Mouse (Mus musculus): ENCODE results near the gene Prr14l. TPM values are rescaled to one million over a fixed set of nuclear protein-coding genes. Genes with fewer than 3 reads are reported as not detected.
"Not testable (repeated sequence)": the region's sequence is repeated elsewhere in the genome, so short reads cannot be mapped to it uniquely, and the experiment has no call there.

The Prr14l gene
- total RNA-seq (2021), result 10 to 100 TPM; 53.3 to 58.4 TPM
- long read RNA-seq, experiment 1, partial matches to known transcripts, result 3 of 8 reads
- long read RNA-seq, experiment 1, other reads (novel, unspliced or antisense), result 5 of 8 reads
- long read RNA-seq, experiment 2, partial matches to known transcripts, result 3 of 11 reads
- long read RNA-seq, experiment 2, other reads (novel, unspliced or antisense), result 8 of 11 reads

DNA sequence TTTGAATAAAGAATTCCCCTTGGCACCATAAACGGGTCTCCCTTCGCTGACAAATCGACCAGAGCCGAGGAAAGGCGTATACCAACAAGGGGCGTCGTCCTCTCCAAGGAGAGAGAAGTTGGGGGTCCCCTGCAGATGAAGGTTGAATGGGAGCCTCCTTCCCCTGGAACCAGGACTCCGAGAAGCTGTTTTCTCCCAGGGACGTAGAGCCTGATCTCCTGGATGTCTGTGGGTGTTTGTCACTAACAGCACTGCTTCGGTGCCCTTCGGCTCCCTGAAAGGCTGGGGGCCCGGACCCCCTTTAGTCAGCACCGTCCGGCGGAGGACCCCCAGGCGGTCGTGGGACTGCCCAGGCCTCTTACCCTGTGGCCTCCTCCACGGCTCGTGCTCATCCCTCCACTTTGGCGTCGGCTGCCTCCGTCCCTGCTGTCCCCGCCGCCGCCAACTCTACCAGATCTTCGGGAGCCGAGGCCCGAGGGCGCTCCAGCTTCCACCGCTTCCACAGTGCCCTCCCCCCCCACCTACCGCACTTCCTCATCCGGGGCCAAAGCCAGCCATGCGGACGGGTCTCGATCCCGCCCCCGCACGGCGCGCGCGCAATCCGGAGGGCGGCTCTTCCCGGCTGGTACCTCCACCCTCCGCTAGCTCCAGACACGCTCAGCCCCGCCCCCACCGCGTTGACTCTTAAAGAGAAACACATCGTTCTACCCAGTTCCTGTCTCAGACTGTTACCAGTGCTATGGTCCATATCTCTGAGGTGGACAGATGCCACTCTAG lies at the start of gene Prr14l:
Prr14l (minus strand) TSS at position 526 of the 777 bp plus-strand sequence.
- DNase-seq (ENCODE audit: low spot score in 2 of 2), result peak; percentile 99

DNA sequence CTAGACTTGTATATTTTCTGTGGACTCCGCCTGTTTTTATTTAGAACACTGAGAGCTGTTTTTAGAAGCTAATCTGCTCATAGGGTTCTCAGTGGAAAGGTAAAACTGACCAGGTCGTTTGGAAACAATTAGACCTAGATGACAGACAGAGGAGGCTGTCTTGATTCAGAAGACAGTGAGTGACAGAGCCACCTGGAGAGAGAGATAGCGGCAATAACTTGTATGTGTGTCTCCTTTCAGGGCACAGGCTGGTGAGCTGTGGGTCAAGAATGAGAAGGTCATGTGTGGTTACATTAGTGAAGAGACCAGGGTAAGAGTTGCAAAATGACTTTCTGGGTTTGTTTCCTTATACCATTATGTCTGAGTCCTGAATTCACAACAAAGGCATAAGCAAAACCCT lies 32.7 kb upstream of the Prr14l start:
- DNase-seq (ENCODE audit: low spot score in 2 of 2), result no peak

DNA sequence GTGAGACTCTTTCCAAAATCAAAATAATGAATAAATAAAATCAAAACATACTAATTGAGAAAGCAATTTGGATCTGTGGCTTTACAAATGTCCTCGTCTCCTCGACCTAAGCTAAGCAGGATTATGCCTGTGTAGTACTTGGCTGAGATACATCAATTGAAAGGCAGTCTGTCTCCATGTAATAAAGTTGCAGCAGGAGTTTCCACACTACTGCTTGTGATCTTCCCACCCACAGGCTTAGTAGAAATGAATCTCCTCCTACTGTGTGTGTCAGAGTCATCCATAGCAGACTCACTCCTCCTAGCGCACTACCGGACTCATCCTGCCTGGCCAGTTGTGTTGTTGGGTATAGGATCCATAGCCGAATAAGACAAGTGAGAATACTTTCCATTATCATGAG lies 18.3 kb upstream of the Prr14l start:
- no peak for DNase-seq (ENCODE audit: low spot score in 2 of 2)

DNA sequence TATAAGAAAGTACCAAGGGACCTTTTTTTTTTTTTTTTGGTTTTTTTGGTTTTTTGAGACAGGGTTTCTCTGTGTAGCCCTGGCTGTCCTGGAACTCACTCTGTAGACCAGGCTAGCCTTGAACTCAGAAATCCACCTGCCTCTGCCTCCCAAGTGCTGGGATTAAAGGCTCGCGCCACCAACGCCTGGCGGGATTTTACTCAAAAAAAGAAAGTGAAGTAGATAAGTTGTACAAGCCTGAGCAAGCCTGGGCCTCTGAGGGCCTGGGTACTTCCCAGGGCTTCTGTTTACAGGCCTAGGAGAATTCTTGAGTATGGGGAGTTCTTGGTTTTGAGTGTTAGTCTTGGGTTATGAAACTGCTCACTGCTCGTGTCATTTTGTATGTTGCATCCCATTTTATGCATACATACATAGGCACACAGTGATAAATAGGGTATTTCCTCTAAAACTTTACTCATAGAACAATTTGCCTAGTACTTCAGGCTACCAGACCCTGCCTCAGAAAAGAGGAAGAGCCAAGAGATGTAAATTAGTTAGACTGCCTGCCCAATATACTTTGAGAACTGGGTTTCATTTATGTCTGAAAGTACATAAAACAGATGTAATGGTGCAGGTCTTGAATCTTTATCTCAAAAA lies 15.5 kb upstream of the Prr14l start:
- no peak for DNase-seq (ENCODE audit: low spot score in 2 of 2)

DNA sequence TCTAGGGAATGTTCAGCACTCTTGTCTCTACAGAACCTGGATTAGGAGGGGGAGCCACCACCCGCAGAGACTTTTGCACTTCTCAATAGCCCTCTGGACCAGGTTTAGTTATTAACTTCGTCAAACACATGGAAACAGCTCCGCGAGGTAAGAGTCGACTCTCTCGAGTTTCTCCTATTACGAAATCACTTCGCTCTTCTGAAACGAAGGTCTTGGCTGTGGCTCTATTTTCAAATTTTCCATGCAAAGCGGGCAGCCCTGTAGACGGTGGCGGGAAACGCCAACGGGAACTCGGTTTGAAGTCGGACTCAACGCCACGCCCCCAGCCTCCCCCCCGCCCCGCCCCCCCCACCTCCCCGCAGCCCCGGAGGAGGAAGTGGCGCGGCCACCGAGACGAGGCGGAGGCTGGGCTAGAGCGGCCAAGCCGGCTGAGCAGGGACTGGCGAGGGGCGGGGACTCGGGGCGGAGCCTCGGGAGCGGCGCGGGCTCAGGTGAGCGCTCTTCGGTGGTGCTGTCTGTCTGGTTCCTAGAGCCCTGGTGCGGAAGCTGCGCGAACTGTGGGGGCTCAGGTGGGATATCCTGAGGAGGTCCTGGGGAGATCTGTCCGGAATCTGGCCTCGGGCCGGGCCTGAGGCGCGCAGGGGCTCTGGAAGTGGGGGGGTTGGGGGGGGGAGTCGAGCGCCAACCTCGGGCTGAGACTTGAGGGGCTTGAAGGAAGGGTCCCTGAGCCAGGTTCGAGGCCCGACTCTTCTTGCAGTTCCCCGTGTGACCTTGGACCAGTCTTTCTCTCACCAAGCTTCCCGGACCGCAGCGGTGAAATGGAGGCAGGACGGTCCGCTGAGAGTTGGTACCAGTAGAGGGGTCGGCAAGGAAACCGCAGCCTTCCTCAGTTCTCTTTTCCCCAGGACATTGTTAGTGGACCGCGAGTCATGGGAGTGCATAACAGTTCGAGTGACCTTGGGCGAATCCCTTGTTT lies 9.5 kb upstream of the Prr14l start, which contains the start of gene Depdc5:
Depdc5 (plus strand) TSS at position 449 of the 976 bp plus-strand sequence.
- peak; percentile 80 to 91 for DNase-seq (ENCODE audit: low spot score in 2 of 2)

DNA sequence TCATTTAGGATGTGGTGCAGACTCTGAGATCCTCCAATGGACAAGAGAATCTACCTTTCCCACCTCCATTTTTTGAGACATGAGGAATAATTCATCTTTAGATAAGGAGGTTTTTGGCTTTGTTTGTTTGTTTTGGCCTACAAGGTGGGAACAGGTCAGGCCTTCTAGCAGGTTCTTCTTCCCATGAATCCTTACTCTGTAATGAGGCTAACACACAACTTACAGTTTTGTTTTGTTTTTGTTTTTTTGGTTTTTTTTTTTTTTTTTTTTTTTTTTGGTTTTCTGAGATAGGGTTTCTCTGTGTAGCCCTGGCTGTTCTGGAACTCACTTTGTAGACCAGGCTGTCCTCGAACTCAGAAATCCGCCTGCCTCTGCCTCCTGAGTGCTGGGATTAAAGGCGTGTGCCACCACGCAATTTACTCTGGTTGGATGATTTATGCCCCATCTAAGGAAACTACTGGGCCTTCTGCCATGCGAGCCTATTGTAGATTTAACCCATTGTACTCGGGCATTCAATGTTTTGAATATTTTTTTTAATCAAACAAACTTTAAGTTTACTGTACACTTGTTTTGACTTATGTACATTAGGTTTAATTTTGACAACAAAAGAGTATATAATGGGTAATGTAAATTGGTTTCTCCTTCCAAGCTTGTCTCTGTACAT lies 8.5 kb upstream of the Prr14l start:
- no peak for DNase-seq (ENCODE audit: low spot score in 2 of 2)

DNA sequence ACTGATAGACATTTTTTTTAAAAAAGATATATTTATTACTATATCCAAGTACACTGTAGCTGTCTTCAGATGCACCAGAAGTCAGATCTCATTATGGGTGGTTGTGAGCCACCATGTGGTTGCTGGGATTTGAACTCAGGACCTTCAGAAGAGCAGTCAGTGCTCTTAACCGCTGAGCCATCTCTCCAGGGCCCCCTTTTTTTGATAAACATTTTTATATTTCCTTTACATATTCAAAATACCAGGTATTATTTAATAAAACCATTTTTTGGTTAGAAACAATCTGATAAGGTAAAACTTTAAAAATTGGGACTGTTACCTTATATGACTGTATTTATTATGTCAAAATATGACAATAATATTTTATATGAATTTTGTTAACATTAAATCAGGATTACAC lies 7.0 kb upstream of the Prr14l start:
- DNase-seq (ENCODE audit: low spot score in 2 of 2), result no peak

DNA sequence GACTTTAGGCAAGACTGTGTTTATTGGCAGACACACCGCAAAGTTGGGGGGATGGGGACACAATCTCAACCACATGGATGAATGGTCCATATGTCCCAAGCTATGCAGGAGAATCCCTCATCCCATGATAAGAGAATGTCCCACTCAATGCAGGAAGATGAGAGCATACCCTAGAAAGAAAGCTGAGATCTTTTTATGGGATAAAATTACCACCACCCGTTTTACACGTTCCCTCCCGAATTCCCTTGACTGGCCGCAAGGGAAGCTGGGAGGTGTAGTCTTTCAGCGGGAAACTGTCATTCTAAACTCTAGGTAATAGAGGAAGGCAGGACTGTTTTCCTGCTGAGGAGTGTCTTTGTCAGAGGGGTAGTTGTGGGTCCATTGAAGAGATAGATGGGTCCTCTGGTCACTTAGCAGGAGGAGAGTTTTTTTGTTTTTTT lies 3.7 kb upstream of the Prr14l start:
- peak; percentile 26 to 60 for DNase-seq (ENCODE audit: low spot score in 2 of 2)

DNA sequence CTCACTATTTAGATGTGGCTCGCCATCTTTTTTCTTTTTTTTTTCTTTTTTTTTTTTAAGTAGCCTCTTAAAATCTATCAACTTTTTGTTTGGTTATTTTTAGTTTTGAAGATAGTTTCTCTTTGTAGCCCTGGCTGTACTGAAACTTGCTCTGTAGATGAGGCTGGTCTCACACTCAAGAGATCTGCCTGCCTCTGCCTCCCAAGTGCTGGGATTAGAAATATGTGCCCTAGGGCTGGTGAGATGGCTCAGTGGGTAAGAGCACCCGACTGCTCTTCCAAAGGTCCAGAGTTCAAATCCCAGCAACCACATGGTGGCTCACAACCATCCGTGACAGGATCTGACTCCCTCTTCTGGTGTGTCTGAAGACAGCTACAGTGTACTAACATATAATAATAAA lies 1.2 kb upstream of the Prr14l start:
- not testable (repeated sequence) for DNase-seq (ENCODE audit: low spot score in 2 of 2)

DNA sequence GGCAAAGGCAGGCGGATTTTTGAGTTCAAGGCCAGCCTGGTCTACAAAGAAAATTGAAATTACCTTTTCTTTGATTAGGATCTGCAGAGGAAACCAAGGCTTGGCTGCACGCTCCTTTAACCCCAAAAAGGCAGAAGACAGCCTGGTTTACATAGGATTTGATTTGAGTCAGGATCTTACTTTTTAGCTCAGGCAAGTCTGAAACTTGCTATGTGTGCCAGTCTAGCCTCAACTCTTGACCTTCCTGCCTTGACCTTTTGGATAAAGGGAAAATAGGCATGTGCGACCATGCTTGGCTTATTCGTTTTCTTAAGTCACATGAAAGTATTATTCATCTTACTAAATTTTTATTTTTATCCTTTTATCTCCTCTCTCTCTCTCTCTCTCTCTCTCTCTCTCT lies 762 bp upstream of the Prr14l start:
- no peak for DNase-seq (ENCODE audit: low spot score in 2 of 2)

DNA sequence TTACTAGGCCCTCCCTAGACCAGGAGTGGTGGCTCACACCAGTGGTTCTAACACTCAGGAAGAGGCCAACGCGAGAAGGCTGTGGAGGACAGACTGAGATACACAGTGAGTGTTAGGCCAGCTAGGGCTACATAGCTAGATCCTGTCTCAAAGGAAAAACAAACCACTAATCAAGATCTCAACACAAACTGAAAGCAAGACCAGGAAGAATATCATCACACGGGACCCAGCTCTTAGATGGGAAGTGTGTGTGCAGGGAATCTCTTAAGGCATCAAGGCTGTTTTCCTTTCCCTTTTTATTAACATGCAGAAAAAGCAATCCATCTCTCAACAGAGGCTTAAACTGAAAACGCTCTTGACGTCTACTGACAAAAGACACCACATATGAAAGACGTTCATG lies 2.0 kb downstream of the Prr14l start:
- no peak for DNase-seq (ENCODE audit: low spot score in 2 of 2)

DNA sequence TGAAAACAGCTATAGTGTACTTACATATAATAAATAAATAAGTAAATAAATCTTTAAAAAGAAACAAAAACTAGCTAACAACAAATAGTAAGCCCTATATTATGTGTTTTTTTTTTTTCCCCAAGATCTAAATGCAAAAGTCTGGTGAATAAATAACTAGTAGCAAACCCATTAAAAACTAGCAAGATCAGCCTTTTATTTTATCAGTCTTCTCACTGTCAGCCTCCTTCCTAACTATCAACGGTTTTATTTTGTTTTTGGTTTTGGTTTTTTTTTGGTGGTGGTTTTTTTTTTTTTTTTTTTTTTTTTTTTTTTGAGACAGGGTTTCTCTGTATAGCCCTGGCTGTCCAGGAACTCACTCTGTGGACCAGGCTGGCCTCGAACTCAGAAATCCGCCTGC lies 4.5 kb downstream of the Prr14l start:
- not testable (repeated sequence) for DNase-seq (ENCODE audit: low spot score in 2 of 2)

DNA sequence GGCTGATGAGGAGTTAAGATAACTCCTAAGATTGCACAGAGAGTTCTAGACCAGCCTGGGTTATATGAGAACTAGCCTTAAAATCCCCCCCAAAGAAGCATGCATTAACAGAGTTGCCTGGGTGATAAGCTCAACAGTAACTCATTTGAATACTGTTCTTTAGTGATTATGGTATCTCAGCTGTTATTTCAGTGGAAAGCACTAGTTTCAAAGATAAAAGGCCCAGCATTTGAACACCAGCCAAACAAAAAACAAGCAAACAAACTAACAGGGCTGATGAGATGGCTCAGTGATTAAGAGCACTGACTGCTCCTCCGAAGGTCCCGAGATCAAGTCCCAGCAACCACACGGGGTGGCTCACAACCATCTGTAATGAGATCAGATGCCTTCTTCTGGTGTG lies 4.9 kb downstream of the Prr14l start:
- no peak for DNase-seq (ENCODE audit: low spot score in 2 of 2)

DNA sequence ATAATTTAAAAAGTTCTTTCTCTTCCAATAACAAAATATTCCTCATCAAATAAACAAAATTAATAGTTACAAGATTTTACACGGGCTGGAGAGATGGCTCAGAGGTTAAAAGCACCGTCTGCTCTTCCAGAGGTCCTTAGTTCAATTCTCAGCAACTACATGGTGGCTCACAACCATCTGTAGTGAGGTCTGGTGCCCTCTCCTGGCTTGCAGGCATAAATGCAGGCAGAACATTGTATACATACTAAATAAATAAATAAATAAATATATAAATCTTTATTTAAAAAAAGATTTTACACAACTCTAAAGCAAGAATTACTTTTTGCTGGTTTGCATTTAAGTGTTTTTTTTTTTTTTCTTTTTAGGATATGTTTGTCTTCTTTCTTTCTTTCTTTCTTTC lies 14.0 kb downstream of the Prr14l start:
- DNase-seq (ENCODE audit: low spot score in 2 of 2), result no peak

DNA sequence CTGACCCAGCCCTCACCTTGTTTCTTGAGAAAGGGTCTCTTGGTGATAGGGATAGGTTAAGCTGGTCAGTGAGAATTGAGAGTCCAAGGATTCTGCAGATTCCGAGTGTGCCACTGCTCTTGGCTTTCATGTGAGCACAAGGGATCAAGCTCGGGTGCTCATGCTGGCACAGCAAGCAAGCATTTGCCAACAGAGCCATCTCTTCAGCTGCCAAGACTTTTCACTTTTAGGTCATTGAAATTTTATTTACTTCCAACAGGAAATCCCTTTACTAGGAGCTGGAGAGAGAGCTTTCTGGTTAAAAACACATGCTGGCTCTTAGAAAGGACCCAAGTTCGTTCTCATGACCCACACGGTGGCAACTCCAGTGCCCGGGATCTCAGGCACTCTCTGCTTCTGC lies 17.1 kb downstream of the Prr14l start:
- no peak for DNase-seq (ENCODE audit: low spot score in 2 of 2)

DNA sequence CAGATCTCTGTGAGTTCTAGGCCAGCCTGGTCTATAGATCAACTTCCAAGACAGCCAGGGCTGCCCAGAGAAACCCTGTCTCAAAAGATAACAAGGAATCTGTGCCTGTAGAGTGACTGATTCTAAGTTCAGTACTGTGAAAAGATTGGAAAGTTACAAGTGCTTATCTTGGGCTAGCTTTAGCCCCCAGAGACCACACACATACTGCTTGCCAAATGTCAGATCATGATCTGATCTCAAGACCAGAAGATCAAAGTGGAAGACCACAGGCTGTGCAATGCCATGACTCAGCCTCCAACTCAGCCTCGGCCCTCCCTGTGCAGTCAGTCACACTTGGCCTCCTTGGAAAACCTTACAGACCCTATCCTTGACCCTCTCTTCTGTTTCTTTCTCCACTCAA lies 19.6 kb downstream of the Prr14l start:
- DNase-seq (ENCODE audit: low spot score in 2 of 2), result no peak

DNA sequence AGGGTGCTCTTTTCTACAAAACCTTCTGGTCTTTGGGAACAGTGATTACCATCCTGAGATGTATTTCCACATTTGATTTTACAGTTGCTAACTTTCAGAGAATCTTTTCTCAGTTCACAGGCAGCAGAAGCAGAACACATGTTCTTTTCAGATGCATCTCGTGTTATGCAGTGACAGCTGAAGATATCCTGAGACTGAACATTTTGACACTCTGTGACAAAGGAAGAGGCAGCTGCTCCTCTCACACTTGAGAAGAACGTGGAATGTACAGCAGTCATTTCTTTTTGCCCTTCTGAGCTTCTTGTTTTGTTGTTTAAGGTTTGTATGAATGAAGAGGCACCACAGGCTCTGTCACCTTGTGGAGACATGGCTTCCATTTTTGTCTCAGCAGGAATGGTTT lies 24.0 kb downstream of the Prr14l start:
- peak in 1 of 2 experiments; percentile 48 for DNase-seq (ENCODE audit: low spot score in 2 of 2)

DNA sequence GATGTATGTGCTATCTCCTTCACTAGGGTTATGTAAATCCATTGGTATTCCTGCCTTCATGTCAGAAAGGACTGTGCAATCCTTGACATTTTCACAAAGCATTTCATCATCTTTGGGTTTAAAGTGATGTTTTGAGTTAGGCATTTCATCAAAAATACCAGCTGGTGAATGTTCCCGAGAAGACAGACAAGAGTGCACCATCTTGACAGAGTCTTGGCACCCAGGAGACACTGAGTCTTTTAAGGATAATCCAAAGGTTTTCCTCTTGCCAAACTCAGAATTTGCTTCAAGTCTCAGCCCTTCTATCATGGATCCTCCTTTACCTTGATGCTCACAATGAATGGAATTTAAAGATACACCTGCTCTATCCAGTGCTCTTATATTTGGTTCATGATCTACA lies 25.3 kb downstream of the Prr14l start:
- DNase-seq (ENCODE audit: low spot score in 2 of 2), result peak in 1 of 2 experiments; percentile 54

DNA sequence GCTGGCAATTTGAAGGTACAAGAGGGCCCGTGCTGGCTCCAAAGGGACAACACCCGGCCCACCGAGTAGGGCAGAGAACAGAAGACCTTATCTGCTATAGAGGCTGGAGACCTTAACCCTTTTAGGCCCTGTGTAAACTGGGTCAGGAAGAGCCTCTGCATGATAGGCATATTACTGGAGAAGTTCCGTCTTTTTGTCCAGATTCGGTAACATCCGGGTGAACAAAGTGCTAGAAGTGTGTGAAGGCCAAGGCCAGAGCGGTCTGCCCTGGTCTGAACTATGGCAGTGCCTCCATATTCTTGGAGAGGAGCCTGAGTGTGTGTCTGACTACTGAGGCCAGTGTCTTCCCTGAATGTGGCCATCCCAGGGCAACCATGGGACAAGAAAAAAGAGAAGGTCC lies 27.0 kb downstream of the Prr14l start, which contains the start of gene Gm20671:
Gm20671 (minus strand) TSS at position 101 of the 400 bp plus-strand sequence.
- DNase-seq (ENCODE audit: low spot score in 2 of 2), result no peak

DNA sequence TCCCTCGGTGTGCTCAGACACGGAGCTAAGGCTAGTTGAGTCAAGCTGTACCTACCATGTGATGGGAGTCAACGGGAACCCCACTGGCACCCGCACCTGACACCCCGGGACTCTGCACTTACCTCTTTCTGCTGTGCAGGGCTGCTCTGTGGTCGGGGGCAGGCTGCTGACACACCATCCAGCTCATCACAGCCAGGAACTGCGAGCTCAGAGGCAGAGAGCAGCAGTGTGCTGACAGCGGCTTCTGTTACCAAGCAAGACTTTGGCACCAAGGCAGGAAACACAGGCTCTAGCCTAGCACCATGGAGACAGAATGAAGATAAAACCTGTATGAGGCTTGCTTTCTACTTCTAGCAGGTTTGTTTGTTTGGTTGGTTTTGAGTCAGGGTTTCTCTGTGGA lies 33.6 kb downstream of the Prr14l start:
- peak; percentile 19 to 55 for DNase-seq (ENCODE audit: low spot score in 2 of 2)
